Mouse (Mus musculus) monocyte, adult 5-6 weeks (primary cell): ENCODE results near the gene Ttll12. TPM values are rescaled to one million over a fixed set of nuclear protein-coding genes. Genes with fewer than 3 reads are reported as not detected.
A peak's percentile ranks its signal among the peaks of the same experiment; 100 is the strongest.

ENCODE experiments used
- ATAC-seq: fragments of 153-309, 156-312 bp; replicated peaks from 2 replicates; pipeline ENCODE4 v1.8.0; 2017; ENCODE audit warnings: mild to moderate bottlenecking; ENCODE audit not compliant: low TSS enrichment, insufficient number of reproducible peaks, severe bottlenecking, poor library complexity, low FRiP score
- total RNA-seq: library from RNA; stranded (forward); fragments of 200-1000, 200-491, 200-594 nt; gene quantifications from 3 replicates; pipeline ENCODE4 v1.2.3, GENCODE M21; 2017

The Ttll12 gene
- total RNA-seq, 1 experiment from 2014 or later: 2.8 TPM

GRCm38 (mm10) chr15:83567728-83568127 is 27.2 kb downstream of the Ttll12 start:
- ATAC-seq: no peak

GRCm38 (mm10) chr15:83566006-83566405 is 29.0 kb downstream of the Ttll12 start:
- ATAC-seq: no peak

GRCm38 (mm10) chr15:83565434-83565833 is 29.5 kb downstream of the Ttll12 start:
- no peak for ATAC-seq

- peak; percentile 23; the same call in 1 of the 2 replicates for ATAC-seq
Measured at GRCm38 (mm10) chr15:83563857-83564651, 30.9 kb downstream of the Ttll12 start.

- ATAC-seq: peak; percentile 44
Measured at GRCm38 (mm10) chr15:83563327-83563856, 31.6 kb downstream of the Ttll12 start, which contains the start of the genes Tspo and Mcat. Gene Tspo (plus strand): TSS chr15:83563592. Gene Mcat (minus strand): TSS chr15:83563787.

- ATAC-seq: peak; percentile 45; the same call in 1 of the 2 replicates
Measured at GRCm38 (mm10) chr15:83562626-83563270, 32.2 kb downstream of the Ttll12 start.

- no peak for ATAC-seq
Measured at GRCm38 (mm10) chr15:83560941-83561477, 33.9 kb downstream of the Ttll12 start.

- peak; percentile 91 for ATAC-seq
Measured at GRCm38 (mm10) chr15:83555161-83555974, 39.6 kb downstream of the Ttll12 start.

GRCm38 (mm10) chr15:83553831-83554230 is 41.1 kb downstream of the Ttll12 start:
- ATAC-seq: no peak

- ATAC-seq: no peak
Measured at GRCm38 (mm10) chr15:83550137-83550536, 44.8 kb downstream of the Ttll12 start.

- ATAC-seq: no peak
Measured at GRCm38 (mm10) chr15:83547144-83547543, 47.8 kb downstream of the Ttll12 start.

- no peak for ATAC-seq
Measured at GRCm38 (mm10) chr15:83546029-83546428, 48.9 kb downstream of the Ttll12 start.

GRCm38 (mm10) chr15:83541647-83542287 is 53.2 kb downstream of the Ttll12 start:
- ATAC-seq: no peak

- no peak for ATAC-seq
Measured at GRCm38 (mm10) chr15:83539905-83540304, 55.1 kb downstream of the Ttll12 start.

- no peak for ATAC-seq
Measured at GRCm38 (mm10) chr15:83538855-83539254, 56.1 kb downstream of the Ttll12 start.

GRCm38 (mm10) chr15:83535890-83536231 is 59.1 kb downstream of the Ttll12 start:
- ATAC-seq: no peak

GRCm38 (mm10) chr15:83534960-83535889 is 59.7 kb downstream of the Ttll12 start:
- ATAC-seq: no peak
